Mouse (Mus musculus): ENCODE data around the gene Stip1.

DNA sequence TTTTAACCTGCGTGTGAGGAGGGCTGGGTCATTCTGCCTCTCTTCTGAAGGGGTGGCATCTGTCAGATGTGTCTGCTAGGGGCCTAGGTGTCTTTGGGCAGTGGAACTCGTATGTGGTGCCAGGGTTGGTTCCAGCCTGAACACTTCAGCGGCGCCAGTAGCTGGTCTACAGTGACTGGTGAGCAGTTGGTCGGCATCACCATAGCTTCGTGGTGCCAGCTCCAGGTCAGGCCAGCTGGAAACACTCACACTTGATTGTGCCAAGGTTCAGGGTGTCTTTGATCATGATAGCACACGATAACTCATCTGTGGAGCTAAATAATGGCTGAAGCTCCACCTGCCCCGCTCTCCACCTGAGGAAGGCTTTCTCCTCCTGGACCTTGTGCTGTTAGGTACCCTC, 23.1 kb upstream of the Stip1 start:
- no peak for TF ChIP-seq TAL1 (IDR thresholded peaks at IDR 0.05; ENCODE audit: low read length)
- TF ChIP-seq GATA1 (IDR thresholded peaks at IDR 0.05; ENCODE audit: low read length), result no peak

Data from erythroblast, embryonic 14.5 days (primary cell).